Mouse (Mus musculus) lung, postnatal 0 days (tissue): ENCODE results near the gene Gabrb1.

Experiments used
- CTCF ChIP-seq: IDR thresholded peaks from 2 replicates; pipeline ENCODE4 v1.5.1; 2016; ENCODE audit warnings: antibody characterized with exemption, mild to moderate bottlenecking
- EP300 ChIP-seq: IDR thresholded peaks from 2 replicates; pipeline ENCODE4 v1.6.1; 2016; ENCODE audit warnings: antibody characterized with exemption, mild to moderate bottlenecking, control low read depth

- no peak for TF ChIP-seq EP300
- TF ChIP-seq CTCF, result no peak
Observed at GRCm38 (mm10) chr5:71830342-71830741, 172.4 kb downstream of the Gabrb1 start.
